Mouse (Mus musculus): ENCODE results near the gene Zfr2.

DNA sequence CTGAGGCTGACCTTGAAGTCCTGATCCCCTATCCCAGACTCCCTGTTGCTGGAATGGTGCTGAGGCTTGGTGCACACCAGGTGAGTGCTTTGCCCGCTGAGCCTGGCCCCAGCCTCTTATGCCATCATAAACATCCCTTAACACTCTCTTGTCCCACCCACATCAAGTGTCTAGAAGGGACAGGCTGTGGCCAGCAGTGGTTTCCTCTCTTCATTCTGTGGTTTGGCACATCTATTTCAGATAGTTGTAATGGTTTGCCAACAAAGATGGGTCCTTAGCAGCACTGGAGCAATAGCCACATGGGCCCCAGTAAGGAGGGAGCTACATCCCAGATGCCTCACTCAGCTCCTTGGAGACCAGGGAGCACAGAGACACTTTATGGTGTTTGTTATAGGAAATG is 21.9 kb downstream of the Zfr2 start:
- TF ChIP-seq CTCF (IDR thresholded peaks at IDR 0.05; ENCODE audit: control insufficient read depth, insufficient read depth, insufficient read length): no peak
- TF ChIP-seq CEBPB (IDR thresholded peaks at IDR 0.05; ENCODE audit: low read depth): no peak
- TF ChIP-seq USF1 (IDR thresholded peaks at IDR 0.05; ENCODE audit: low read depth): no peak
- TF ChIP-seq MAX (IDR thresholded peaks at IDR 0.05): no peak
- TF ChIP-seq FOSL1 (IDR thresholded peaks at IDR 0.05; ENCODE audit: insufficient read depth, low read length, poor library complexity, severe bottlenecking): no peak
- no peak for TF ChIP-seq MYOD1 (IDR thresholded peaks at IDR 0.05; ENCODE audit: control insufficient read depth, insufficient read length, low read depth)
